Mouse (Mus musculus) lung, embryonic 16.5 days (tissue): ENCODE results near the gene Ccsap. TPM values are rescaled to one million over a fixed set of nuclear protein-coding genes. Genes with fewer than 3 reads are reported as not detected.

Source experiments
- ATAC-seq: fragments of 200-750 bp; cut with Nextera tagmentation; 2 replicates; pipeline ENCODE4 v1.8.0; 2017; ENCODE audit warnings: low read depth, mild to moderate bottlenecking, moderate library complexity
- H3K27ac ChIP-seq: fragments of 300-500 bp; sonication (generic); 2 replicates; pipeline ENCODE4 v1.5.1; 2014; ENCODE audit warnings: mild to moderate bottlenecking, control low read depth, low read length
- H3K27me3 ChIP-seq: fragments of 300-500 bp; sonication (generic); 2 replicates; pipeline ENCODE4 v1.6.1; 2014; ENCODE audit warnings: low read depth, low read length, mixed read lengths; ENCODE audit not compliant: control insufficient read depth, insufficient read depth
- H3K36me3 ChIP-seq: fragments of 300-500 bp; sonication (generic); 2 replicates; pipeline ENCODE4 v1.6.1; 2014; ENCODE audit warnings: low read length; ENCODE audit not compliant: control insufficient read depth, insufficient read depth
- H3K4me1 ChIP-seq: fragments of 300-500 bp; sonication (generic); replicated peaks from 2 replicates; pipeline ENCODE4 v1.6.1; 2014; ENCODE audit warnings: low read length, mixed read lengths; ENCODE audit not compliant: control insufficient read depth, insufficient read depth
- H3K4me2 ChIP-seq: fragments of 300-500 bp; sonication (generic); 2 replicates; pipeline ENCODE4 v1.6.1; 2014; ENCODE audit warnings: low read depth, low read length, control low read depth
- H3K4me3 ChIP-seq: fragments of 300-500 bp; sonication (generic); 2 replicates; pipeline ENCODE4 v1.5.1; 2014; ENCODE audit warnings: mild to moderate bottlenecking, low read length, control low read depth
- H3K9ac ChIP-seq: fragments of 300-500 bp; sonication (generic); 2 replicates; pipeline ENCODE4 v1.6.1; 2014; ENCODE audit warnings: low read length, control low read depth
- H3K9me3 ChIP-seq: fragments of 300-500 bp; sonication (generic); 2 replicates; pipeline ENCODE4 v1.6.1; 2016; ENCODE audit warnings: low read length; ENCODE audit not compliant: control insufficient read depth
- WGBS: fragments of 180-500 bp; shearing (Covaris S2); extraction: QIAGEN DNeasy Blood & Tissue Kit; methylation state at CpG from one replicate; pipeline ENCODE4 v1.1.7; 2014; 5-methylcytosine and 5-hydroxymethylcytosine counted together
- polyA plus RNA-seq: library from polyadenylated mRNA; unstranded; fragments of >200 nt; fragmentation: Nextera tagmentation; extraction: Ambion mirVana; gene quantifications from 2 replicates; pipeline ENCODE4 v1.2.1, GENCODE M21; 2015

Ccsap gene
- polyA plus RNA-seq, 1 experiment from 2014 or later, result 4.4 TPM

DNA sequence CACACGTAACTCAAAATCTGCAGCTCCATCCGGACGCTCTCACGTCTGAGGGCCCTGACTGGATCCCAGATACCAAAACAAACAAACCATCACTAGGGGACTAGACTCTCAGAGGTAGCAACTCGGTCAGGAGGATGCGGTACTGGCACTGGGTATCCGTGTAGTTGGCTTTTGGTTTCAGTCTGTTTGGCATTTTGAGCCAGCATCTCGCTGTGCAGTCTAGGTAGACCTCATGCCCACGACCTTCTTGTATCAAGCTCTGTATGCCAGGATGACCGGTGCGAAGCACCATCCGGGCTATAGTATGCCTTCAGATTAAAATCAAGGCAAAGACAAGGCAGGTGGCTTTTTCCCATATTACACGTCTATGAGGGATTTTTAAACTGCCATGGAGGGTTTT lies 32.5 kb downstream of the Ccsap start:
- Histone ChIP-seq H3K4me3 (no peak overlapping the region), H3K9me3 (no peaks in the 10 kb centered on the region), H3K27ac (no peak overlapping the region), H3K36me3 (peaks cover 6% of the 10 kb centered on the region; the same call in 1 of the 2 replicates), H3K9ac (no peak overlapping the region), H3K27me3 (no peaks in the 10 kb centered on the region), H3K4me2 (no peak overlapping the region), H3K4me1 (no peaks in the 10 kb centered on the region)
- WGBS, result 83% methylated on average over 13 of the region's 13 CpGs
- no peak for ATAC-seq

DNA sequence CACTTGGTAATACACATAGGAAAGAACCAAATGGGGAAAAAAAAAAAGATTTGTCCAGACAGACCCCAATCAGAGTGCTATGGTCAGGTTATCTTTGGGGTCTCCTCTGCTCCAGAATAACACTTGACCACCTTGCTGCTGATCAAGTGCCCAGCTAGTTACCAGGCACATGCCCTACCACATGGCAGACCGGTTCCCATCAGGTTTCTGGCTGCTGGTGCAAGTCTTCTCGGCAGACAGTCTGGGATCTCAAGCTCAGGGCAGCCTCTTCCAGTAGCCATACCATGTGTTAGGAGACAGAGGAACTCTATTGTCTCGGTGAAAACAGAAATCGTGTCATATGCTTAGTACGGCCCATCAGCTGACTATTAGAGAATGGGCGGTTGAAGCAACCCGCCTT lies 33.3 kb downstream of the Ccsap start:
- Histone ChIP-seq H3K9me3 (no peaks in the 10 kb centered on the region), H3K4me2 (no peak overlapping the region), H3K36me3 (peaks cover 4% of the 10 kb centered on the region; the same call in 1 of the 2 replicates), H3K4me3 (no peak overlapping the region), H3K27me3 (no peaks in the 10 kb centered on the region), H3K9ac (no peak overlapping the region), H3K27ac (no peak overlapping the region), H3K4me1 (no peaks in the 10 kb centered on the region)
- no peak for ATAC-seq
- 90% methylated on average over 7 of the region's 7 CpGs for WGBS

DNA sequence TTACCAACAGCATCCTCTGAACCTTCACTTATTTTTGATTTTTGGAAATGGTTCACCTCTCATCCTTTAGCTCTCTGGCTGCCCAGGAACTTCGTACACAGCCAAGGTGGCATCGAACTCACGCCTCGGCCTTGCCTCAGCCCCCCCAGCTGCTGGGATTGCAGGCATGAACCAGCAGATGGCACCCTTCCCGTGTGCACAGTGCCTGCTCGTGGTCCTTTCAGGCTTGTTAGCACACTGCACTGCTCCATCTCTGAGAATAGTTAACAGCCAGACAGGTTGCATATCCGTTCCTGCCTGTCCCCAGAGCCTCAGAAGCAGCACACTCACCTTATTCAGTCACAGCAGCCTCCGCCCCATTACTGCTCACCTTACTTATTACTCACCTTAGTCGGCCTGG lies 34.0 kb downstream of the Ccsap start:
- Histone ChIP-seq H3K9ac (no peak overlapping the region), H3K4me1 (no peaks in the 10 kb centered on the region), H3K9me3 (no peaks in the 10 kb centered on the region), H3K4me3 (no peak overlapping the region), H3K27me3 (no peaks in the 10 kb centered on the region), H3K4me2 (no peak overlapping the region), H3K27ac (no peak overlapping the region), H3K36me3 (peaks cover 4% of the 10 kb centered on the region; the same call in 1 of the 2 replicates)
- ATAC-seq, result no peak
- 57% methylated on average over 9 of the region's 9 CpGs for WGBS

DNA sequence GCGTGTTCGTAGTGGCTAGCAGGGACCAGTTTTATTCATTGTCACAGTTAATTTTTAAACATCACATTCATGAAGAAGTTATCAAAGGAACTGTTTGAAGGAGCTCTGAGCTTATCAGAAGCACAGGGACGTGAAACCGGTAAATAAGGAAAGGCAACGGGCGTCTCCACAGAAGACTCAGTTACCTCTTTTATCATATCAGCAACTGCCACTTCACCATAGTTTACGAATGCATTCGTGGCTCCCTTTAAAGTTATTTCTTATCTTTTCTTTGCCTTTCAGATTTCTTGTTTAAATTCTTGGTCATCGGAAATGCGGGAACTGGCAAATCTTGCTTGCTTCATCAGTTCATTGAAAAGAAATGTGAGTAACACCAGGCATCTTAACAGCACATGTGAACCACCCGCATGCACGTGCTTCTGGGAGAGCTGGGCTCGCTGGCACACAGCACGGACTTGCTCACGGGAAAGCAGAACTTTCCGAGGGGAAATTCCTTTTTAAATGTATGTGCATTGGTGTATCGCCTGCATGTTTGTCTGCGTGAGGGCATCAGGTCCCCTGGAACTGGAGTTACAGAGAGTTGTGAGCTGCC lies 36.4 kb downstream of the Ccsap start:
- no peaks in the 10 kb centered on the region for H3K36me3 ChIP-seq

DNA sequence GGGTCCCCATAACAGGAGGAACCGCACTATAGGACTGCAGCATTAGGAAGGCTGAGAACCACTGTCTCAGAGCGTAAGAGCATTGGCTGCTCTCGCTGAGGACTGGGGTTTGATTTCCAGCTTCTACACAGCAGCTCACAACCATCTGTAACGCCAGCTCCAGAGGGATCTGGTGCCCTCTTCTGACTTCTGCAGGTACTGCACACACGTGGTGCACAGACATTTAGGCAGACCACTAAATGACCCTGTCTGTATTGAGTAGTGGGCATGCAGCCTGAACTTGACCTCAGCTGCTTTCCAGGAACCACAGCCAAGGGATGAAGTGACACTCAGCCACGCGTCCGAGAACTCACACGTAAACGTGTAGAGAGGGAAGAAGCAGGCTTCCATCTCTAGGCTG lies 36.9 kb downstream of the Ccsap start:
- H3K9ac ChIP-seq, result no peak overlapping the region
- H3K4me3 ChIP-seq, result no peak overlapping the region
- H3K27me3 ChIP-seq, result no peaks in the 10 kb centered on the region
- H3K27ac ChIP-seq, result no peak overlapping the region
- no peaks in the 10 kb centered on the region for H3K9me3 ChIP-seq
- ATAC-seq, result no peak
- WGBS, result 83% methylated on average over 10 of the region's 10 CpGs
- no peaks in the 10 kb centered on the region for H3K4me1 ChIP-seq
- no peak overlapping the region for H3K4me2 ChIP-seq
- no peaks in the 10 kb centered on the region for H3K36me3 ChIP-seq

More for the DNA sequence above, 36.4 kb downstream of the Ccsap start:
- 63% methylated on average over 18 of the region's 18 CpGs for WGBS
- Histone ChIP-seq H3K27me3 (no peaks in the 10 kb centered on the region), H3K9ac (no peak overlapping the region), H3K27ac (no peak overlapping the region), H3K9me3 (no peaks in the 10 kb centered on the region), H3K4me1 (no peaks in the 10 kb centered on the region), H3K4me3 (no peak overlapping the region), H3K4me2 (no peak overlapping the region)
- no peak for ATAC-seq

DNA sequence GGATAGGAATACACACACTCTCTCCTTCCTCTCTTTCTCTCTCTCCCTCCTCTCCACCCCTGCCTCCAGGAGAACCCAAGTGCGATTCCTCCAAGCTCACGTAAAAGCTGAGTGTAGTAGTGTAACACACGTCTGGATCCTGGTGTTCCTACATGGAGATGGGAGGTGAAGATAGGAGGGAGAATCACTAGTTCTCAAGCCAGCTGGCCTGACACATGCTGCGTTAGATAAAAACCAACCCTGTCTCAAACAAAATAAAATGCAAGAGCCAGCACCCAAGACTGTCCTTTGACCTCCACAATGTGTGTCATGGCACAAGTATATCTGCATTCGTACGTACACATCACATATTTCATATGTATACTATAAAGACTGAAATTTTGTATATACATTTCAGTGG lies 39.2 kb downstream of the Ccsap start:
- no peaks in the 10 kb centered on the region for H3K9me3 ChIP-seq
- no peak overlapping the region for H3K4me3 ChIP-seq
- 90% methylated on average over 6 of the region's 6 CpGs for WGBS
- no peaks in the 10 kb centered on the region for H3K4me1 ChIP-seq
- no peaks in the 10 kb centered on the region for H3K36me3 ChIP-seq
- no peak for ATAC-seq
- no peaks in the 10 kb centered on the region for H3K27me3 ChIP-seq
- no peak overlapping the region for H3K4me2 ChIP-seq
- no peak overlapping the region for H3K9ac ChIP-seq
- no peak overlapping the region for H3K27ac ChIP-seq

DNA sequence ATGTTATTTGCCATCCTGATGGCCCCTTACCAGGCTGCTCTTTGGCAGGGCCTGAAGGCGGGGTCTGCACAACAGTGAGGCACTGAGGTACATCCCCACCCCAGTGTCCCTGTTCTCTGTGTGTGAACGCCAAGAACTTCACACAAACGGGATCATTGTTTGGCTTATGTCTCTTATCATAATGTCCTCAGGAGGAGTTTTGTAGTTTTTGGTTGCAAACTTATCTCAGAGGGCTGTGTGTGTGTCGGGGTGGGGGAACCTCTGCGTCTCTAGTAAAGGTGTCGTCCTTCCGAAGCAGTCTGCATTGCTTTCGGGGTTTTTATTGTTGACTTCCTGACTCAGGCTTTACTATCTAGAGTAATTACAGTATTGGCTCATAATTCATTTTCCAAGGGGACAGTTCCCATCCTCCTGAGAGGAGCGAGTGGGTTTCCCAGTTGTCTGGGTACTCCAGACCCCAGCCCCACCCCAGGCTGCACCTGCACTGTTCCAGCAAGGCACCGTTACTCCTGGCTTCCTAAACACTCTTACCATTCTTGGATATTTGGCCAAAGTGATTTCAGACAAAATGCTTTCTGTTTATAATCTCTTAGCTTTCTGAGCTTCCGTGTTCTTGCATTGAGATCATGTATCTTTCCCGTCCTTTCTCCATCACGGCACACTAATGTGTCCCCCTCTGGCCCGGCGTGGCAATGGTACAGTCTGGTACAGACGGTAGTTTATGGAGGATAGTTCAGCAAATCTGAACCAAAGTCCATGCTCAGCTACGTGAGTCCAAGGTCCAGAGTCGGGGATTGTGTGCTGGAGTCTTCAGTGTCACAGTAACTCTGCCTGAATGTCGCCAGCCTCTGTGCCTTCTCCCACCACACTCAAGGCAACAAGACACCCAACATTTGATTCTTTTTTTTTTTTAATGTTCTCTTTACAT lies 40.1 kb downstream of the Ccsap start:
- no peaks in the 10 kb centered on the region for H3K27me3 ChIP-seq
- no peak for ATAC-seq
- H3K4me2 ChIP-seq, result no peak overlapping the region
- H3K4me3 ChIP-seq, result no peak overlapping the region
- H3K9me3 ChIP-seq, result no peaks in the 10 kb centered on the region
- H3K36me3 ChIP-seq, result no peaks in the 10 kb centered on the region
- H3K4me1 ChIP-seq, result no peaks in the 10 kb centered on the region
- no peak overlapping the region for H3K27ac ChIP-seq
- H3K9ac ChIP-seq, result no peak overlapping the region
- 83% methylated on average over 19 of the region's 19 CpGs for WGBS

DNA sequence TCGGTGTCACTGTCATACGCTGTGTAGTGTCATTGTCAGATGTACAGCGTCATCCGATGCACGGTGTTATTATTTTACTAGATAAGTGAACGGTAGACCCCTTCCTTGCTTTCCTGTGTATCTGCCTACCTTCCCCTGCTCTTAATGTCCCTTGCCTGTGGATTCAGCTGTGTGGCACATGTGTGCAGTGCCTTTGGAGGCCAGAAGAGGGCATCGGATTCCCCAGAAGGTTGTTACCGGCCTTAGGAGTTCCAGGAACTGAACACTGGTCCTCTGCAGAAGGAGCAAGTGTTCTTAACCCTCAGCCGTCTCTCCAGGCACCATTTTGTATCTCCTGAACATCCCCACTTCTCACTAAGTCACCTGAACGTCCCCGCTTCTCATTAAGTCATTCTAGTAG lies 42.3 kb downstream of the Ccsap start:
- 89% methylated on average over 11 of the region's 11 CpGs for WGBS
- Histone ChIP-seq H3K4me1 (no peaks in the 10 kb centered on the region), H3K9me3 (no peaks in the 10 kb centered on the region), H3K27ac (no peak overlapping the region), H3K9ac (no peak overlapping the region), H3K27me3 (no peaks in the 10 kb centered on the region), H3K36me3 (no peaks in the 10 kb centered on the region), H3K4me2 (no peak overlapping the region), H3K4me3 (no peak overlapping the region)
- ATAC-seq, result no peak

DNA sequence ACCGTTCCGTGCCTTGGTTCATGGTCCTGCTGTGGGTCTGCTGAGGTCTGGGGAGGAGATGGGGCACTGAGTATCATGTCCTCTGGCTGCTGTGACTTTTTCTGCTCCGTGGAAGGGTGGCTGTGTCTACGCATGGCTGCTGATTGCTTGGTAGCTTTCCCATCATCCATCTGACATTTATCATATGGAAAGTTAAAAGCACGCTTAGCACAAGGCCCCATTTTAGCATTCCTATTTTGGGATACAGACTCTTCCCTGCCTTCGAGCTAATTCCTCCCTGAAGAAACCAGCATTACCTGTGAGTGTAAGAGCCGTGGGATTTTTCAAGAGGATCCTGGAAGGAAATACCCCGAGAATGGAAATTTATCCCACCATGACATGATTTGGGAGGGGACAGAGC lies 43.1 kb downstream of the Ccsap start:
- no peaks in the 10 kb centered on the region for H3K4me1 ChIP-seq
- no peaks in the 10 kb centered on the region for H3K9me3 ChIP-seq
- H3K27ac ChIP-seq, result no peak overlapping the region
- ATAC-seq, result no peak
- WGBS, result 83% methylated on average over 8 of the region's 8 CpGs
- H3K36me3 ChIP-seq, result no peaks in the 10 kb centered on the region
- H3K9ac ChIP-seq, result no peak overlapping the region
- no peak overlapping the region for H3K4me2 ChIP-seq
- no peaks in the 10 kb centered on the region for H3K27me3 ChIP-seq
- no peak overlapping the region for H3K4me3 ChIP-seq
